Mouse (Mus musculus) G1E (cell line): Measurements from ENCODE around the gene Sp6.

Source experiments
- CTCF ChIP-seq: IDR thresholded peaks from 2 replicates; pipeline ENCODE4 v1.5.1; 2012; ENCODE audit warnings: low read depth, low read length, inconsistent platforms, mixed read lengths
- GATA1 ChIP-seq: IDR thresholded peaks from 2 replicates; pipeline ENCODE4 v1.6.1; 2012; ENCODE audit warnings: borderline replicate concordance, low read length, inconsistent platforms, mixed read lengths
- GATA2 ChIP-seq: IDR thresholded peaks from 2 replicates; pipeline ENCODE4 v1.6.1; 2012; ENCODE audit warnings: low read depth, low read length, inconsistent platforms, borderline replicate concordance
- POLR2AphosphoS5 ChIP-seq: IDR thresholded peaks from 2 replicates; pipeline ENCODE4 v1.6.1; 2012; ENCODE audit warnings: low read depth, low read length, inconsistent platforms; ENCODE audit not compliant: insufficient replicate concordance
- TAL1 ChIP-seq: conservative IDR thresholded peaks from 2 replicates; pipeline ENCODE4 v1.6.1; 2012; ENCODE audit warnings: low read depth, low read length, inconsistent platforms, mixed read lengths

GRCm38 (mm10) chr11:97031977-97032376 is 18.8 kb downstream of the Sp6 start:
- TF ChIP-seq CTCF (no peak), GATA1 (no peak), POLR2AphosphoS5 (no peak), TAL1 (no peak), GATA2 (no peak)
